Mouse (Mus musculus) liver, postnatal 0 days (tissue): Measurements from ENCODE around the gene Mak. TPM values are rescaled to one million over a fixed set of nuclear protein-coding genes. Genes with fewer than 3 reads are reported as not detected.

Experiments used
- ATAC-seq: fragments of 200-750 bp; cut with Nextera tagmentation; 2 replicates; pipeline ENCODE4 v1.8.0; 2017; ENCODE audit warnings: mild to moderate bottlenecking, moderate library complexity
- DNase-seq: peaks from one replicate; pipeline ENCODE4 v3.0.0-alpha.2; 2016
- H3K27ac ChIP-seq: fragments of 300-500 bp; sonication (generic); 2 replicates; pipeline ENCODE4 v1.5.1; 2014; ENCODE audit warnings: antibody characterized with exemption, moderate library complexity, mild to moderate bottlenecking, low read depth
- H3K27me3 ChIP-seq: fragments of 300-500 bp; sonication (generic); 2 replicates; pipeline ENCODE4 v1.6.1; 2014; ENCODE audit warnings: low read length, control low read depth, mixed read lengths; ENCODE audit not compliant: insufficient read depth
- H3K36me3 ChIP-seq: fragments of 300-500 bp; sonication (generic); replicated peaks from 2 replicates; pipeline ENCODE4 v1.6.1; 2014; ENCODE audit warnings: mild to moderate bottlenecking, control low read depth, low read length, moderate library complexity, mixed read lengths; ENCODE audit not compliant: insufficient read depth
- H3K4me1 ChIP-seq: fragments of 300-500 bp; sonication (generic); 2 replicates; pipeline ENCODE4 v1.6.1; 2014; ENCODE audit warnings: antibody characterized with exemption, mild to moderate bottlenecking, control low read depth; ENCODE audit not compliant: insufficient read depth
- H3K4me2 ChIP-seq: fragments of 300-500 bp; sonication (generic); 2 replicates; pipeline ENCODE4 v1.6.1; 2014; ENCODE audit warnings: low read depth, mild to moderate bottlenecking, low read length, moderate library complexity, mixed read lengths
- H3K4me3 ChIP-seq: fragments of 300-500 bp; sonication (generic); 2 replicates; pipeline ENCODE4 v1.5.1; 2014; ENCODE audit warnings: low read depth, low read length
- H3K9ac ChIP-seq: fragments of 300-500 bp; sonication (generic); replicated peaks from 2 replicates; pipeline ENCODE4 v1.6.1; 2014; ENCODE audit warnings: mild to moderate bottlenecking, moderate library complexity
- H3K9me3 ChIP-seq: fragments of 300-500 bp; sonication (generic); 2 replicates; pipeline ENCODE4 v1.6.1; 2016; ENCODE audit warnings: mild to moderate bottlenecking, control low read depth, low read length, mixed read lengths
- CTCF ChIP-seq: sonication (generic); IDR thresholded peaks from 2 replicates; pipeline ENCODE4 v1.5.1; 2016; ENCODE audit warnings: antibody characterized with exemption, low read depth
- EP300 ChIP-seq: IDR thresholded peaks from 2 replicates; pipeline ENCODE4 v1.6.1; 2016; ENCODE audit warnings: antibody characterized with exemption, low read depth, mild to moderate bottlenecking
- WGBS: fragments of 180-500 bp; shearing (Covaris S2); extraction: QIAGEN DNeasy Blood & Tissue Kit; methylation state at CpG from one replicate; pipeline ENCODE4 v1.1.7; 2014; ENCODE audit not compliant: insufficient replicate concordance; 5-methylcytosine and 5-hydroxymethylcytosine counted together
- polyA plus RNA-seq: library from polyadenylated mRNA; unstranded; fragments of >200 nt; fragmentation: Nextera tagmentation; extraction: Ambion mirVana; gene quantifications from 2 replicates; pipeline ENCODE4 v1.2.1, GENCODE M21; 2015

Gene Mak
- polyA plus RNA-seq, 1 experiment from 2014 or later, result 0.08 TPM

GRCm38 (mm10) chr13:41094160-41094559, 14.7 kb upstream of the Mak start:
- H3K27ac ChIP-seq, result no peak overlapping the region
- no peak overlapping the region for H3K9ac ChIP-seq
- ATAC-seq (no peak), DNase-seq (no peak)
- H3K4me2 ChIP-seq, result no peak overlapping the region
- no peaks in the 10 kb centered on the region for H3K36me3 ChIP-seq
- no peaks in the 10 kb centered on the region for H3K9me3 ChIP-seq
- 80% methylated on average over 10 of the region's 10 CpGs for WGBS
- peaks cover 2% of the 10 kb centered on the region; the same call in 1 of the 2 replicates for H3K4me1 ChIP-seq
- TF ChIP-seq CTCF, result no peak
- no peak for TF ChIP-seq EP300
- 0 out of 2 replicates have a peak, but pooled peaks cover 2% of the 10 kb centered on the region for H3K27me3 ChIP-seq
- no peak overlapping the region for H3K4me3 ChIP-seq

DNA sequence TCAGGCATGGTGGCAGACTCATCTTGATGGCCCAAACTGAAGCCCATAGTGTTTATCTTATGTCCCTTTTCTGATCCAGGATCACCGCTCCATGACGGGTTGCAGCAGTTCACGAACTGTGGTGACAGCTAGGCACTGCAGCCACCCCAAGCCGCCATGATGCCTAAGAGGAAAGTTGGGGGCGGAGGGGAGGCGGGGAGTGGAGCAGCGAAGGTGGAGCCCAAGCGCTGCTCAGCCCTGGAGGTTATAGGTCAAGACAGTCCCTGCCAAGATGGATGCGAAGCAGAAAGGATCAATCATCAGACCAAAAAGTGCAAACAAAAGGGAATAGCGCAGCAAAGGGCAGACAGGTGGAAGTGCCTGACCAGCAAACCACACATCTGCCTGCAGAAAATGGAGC, 11.8 kb upstream of the Mak start:
- ATAC-seq (peak; percentile 75), DNase-seq (no peak)
- no peak for TF ChIP-seq CTCF
- no peak overlapping the region for H3K9ac ChIP-seq
- H3K27ac ChIP-seq, result no peak overlapping the region
- no peaks in the 10 kb centered on the region for H3K9me3 ChIP-seq
- H3K4me1 ChIP-seq, result no peaks in the 10 kb centered on the region
- WGBS, result 29% methylated on average over 10 of the region's 10 CpGs
- H3K4me2 ChIP-seq, result no peak overlapping the region
- H3K36me3 ChIP-seq, result no peaks in the 10 kb centered on the region
- H3K27me3 ChIP-seq, result 0 out of 2 replicates have a peak, but pooled peaks cover 2% of the 10 kb centered on the region
- H3K4me3 ChIP-seq, result no peak overlapping the region

DNA sequence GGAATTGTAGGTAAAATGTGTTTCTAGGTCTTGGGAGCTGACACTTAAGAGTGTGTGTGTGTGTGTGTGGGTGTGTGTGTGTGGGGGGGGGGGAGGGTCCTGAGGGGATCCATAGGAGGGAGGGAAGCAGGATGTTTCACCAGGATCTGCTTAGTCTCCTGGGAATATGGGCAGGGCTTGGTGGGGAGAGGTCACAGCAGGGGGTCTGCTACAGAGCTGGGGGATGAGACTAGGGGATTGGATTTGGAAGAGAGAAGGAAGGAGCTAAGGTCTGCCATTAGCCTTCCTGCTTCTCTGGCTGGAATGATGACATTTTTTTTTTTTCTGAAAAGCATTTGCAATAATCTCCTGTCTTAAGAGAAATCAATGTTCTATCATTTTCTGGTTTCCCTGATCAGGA, 9.2 kb upstream of the Mak start:
- ATAC-seq (no peak), DNase-seq (no peak)
- Histone ChIP-seq H3K4me1 (no peaks in the 10 kb centered on the region), H3K27me3 (0 out of 2 replicates have a peak, but pooled peaks cover 2% of the 10 kb centered on the region), H3K9ac (no peak overlapping the region), H3K4me2 (no peak overlapping the region), H3K36me3 (no peaks in the 10 kb centered on the region), H3K27ac (no peak overlapping the region), H3K9me3 (no peaks in the 10 kb centered on the region), H3K4me3 (no peak overlapping the region)
- TF ChIP-seq EP300 (no peak), CTCF (no peak)

DNA sequence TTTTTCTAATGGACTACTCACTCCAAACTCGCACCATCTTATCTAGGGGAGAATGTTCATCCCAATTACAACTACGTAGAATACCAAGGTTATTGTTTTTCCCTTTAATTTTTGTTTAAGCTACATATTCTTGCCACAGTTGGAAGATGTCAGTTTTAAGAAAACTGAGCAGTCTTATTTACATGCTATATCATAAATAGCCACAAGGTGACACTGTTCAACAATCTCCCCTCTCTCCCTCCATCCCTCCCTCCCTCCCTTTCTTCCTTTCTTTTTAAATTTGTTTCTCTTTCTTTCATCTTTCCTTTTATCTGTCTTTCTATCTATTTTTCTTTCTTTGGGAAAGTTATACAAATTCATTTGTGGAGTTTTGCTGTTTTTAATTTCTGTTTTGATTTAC, 5.6 kb upstream of the Mak start:
- no peak for TF ChIP-seq EP300
- peak; percentile 71 for TF ChIP-seq CTCF
- Histone ChIP-seq H3K4me3 (no peak overlapping the region), H3K9me3 (no peaks in the 10 kb centered on the region), H3K4me2 (no peak overlapping the region), H3K27ac (no peak overlapping the region), H3K36me3 (no peaks in the 10 kb centered on the region), H3K9ac (no peak overlapping the region), H3K27me3 (no peaks in the 10 kb centered on the region), H3K4me1 (no peaks in the 10 kb centered on the region)
- no peak for DNase-seq
- WGBS, result 17% methylated on average over 2 of the region's 2 CpGs
- no peak for ATAC-seq

- no peak overlapping the region for H3K4me2 ChIP-seq
- no peaks in the 10 kb centered on the region for H3K9me3 ChIP-seq
- no peak overlapping the region for H3K4me3 ChIP-seq
- H3K27ac ChIP-seq, result no peak overlapping the region
- TF ChIP-seq EP300 (no peak), CTCF (no peak)
- 63% methylated on average over 3 of the region's 3 CpGs for WGBS
- DNase-seq (no peak), ATAC-seq (no peak)
- H3K4me1 ChIP-seq, result peaks cover 3% of the 10 kb centered on the region
- no peak overlapping the region for H3K9ac ChIP-seq
- H3K36me3 ChIP-seq, result no peaks in the 10 kb centered on the region
- peaks cover 3% of the 10 kb centered on the region; the same call in 1 of the 2 replicates for H3K27me3 ChIP-seq
Measured at GRCm38 (mm10) chr13:41084521-41084920, 5.0 kb upstream of the Mak start.

DNA sequence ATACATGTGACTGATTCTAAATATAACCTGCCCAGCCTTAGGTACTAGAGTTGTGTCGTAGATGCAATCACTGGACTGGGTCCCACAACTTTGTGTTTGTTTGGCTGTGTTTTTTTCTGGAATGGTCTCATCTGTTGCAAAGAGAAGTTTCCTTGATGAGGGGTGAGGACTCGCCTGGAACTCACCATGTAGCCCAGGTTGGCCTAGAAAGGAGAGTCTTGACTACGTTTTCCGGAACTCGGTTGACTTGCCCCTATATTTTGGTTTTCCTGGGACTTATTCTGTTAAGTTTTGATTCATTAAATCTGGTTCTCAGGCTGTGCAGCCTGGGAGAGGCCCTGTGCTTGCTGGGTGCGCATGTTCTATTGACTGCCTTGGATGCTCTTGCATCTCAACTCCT, 1.2 kb upstream of the Mak start:
- no peaks in the 10 kb centered on the region for H3K36me3 ChIP-seq
- no peak overlapping the region for H3K27ac ChIP-seq
- no peak for DNase-seq
- H3K4me1 ChIP-seq, result peaks cover 11% of the 10 kb centered on the region
- TF ChIP-seq CTCF (no peak), EP300 (no peak)
- WGBS, result 78% methylated on average over 6 of the region's 6 CpGs
- H3K9ac ChIP-seq, result no peak overlapping the region
- no peaks in the 10 kb centered on the region for H3K9me3 ChIP-seq
- peaks cover 23% of the 10 kb centered on the region for H3K27me3 ChIP-seq
- ATAC-seq, result no peak
- H3K4me3 ChIP-seq, result no peak overlapping the region
- no peak overlapping the region for H3K4me2 ChIP-seq

GRCm38 (mm10) chr13:41079859-41080258, 353 bp upstream of the Mak start:
- H3K9me3 ChIP-seq, result no peaks in the 10 kb centered on the region
- DNase-seq (no peak), ATAC-seq (peak; percentile 36; the same call in 1 of the 2 replicates)
- peak overlapping the region; percentile 73; the same call in 1 of the 2 replicates for H3K4me2 ChIP-seq
- H3K4me3 ChIP-seq, result no peak overlapping the region
- TF ChIP-seq EP300 (no peak), CTCF (no peak)
- peaks cover 23% of the 10 kb centered on the region for H3K27me3 ChIP-seq
- WGBS, result 47% methylated on average over 5 of the region's 5 CpGs
- H3K27ac ChIP-seq, result no peak overlapping the region
- peaks cover 11% of the 10 kb centered on the region for H3K4me1 ChIP-seq
- no peak overlapping the region for H3K9ac ChIP-seq
- no peaks in the 10 kb centered on the region for H3K36me3 ChIP-seq
